Mouse (Mus musculus): Measurements from ENCODE around the gene Gm6760.

Gm6760 gene

DNA sequence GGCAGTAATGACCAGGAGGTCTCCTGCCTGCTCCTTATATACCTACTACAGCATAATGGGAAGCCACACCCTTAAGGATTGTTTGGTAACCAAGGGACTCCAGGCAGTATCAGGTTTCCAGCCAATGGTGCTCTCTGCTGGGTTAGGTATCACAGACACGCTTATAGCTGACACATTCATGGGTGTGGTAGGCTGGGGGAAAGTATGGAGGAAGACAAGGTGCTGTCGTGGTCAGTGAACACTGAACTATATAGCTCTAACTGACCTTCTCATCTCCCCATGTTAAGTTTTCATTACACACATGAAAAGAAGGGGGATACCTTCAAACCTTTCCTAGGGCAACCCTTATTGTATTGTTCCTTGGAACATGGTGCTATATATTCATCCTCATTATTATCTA is at the start of gene Gm6760:
Gm6760 (minus strand) TSS at position 101 of the 400 bp plus-strand sequence.
- in situ Hi-C loops (cut with MboI; ENCODE audit: low pct_unique_long_range_greater_than_20kb in 1 of 2, low sequenced_read_pairs in 2 of 2, unreplicated experiment in 1 of 2), result no loop called here

DNA sequence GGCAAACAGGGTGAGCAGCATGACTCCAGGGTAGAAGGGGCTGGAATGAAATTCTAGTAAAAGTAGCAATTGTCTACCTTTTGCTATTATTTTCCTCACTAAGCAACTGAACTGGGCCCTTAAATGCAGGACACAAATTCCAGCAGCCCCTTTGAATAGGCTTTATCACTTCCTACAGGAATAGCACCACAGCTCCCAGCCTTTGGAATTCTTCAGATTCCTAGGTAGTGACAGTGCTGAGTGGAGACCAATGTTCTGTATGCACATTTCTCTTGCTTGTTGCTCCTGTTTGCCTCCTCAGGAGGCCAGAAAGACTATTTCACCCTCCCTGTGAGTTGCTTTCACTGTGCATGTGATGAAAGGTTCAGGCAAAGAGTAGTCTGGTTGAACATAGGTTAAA is 29.2 kb upstream of the Gm6760 start:
- in situ Hi-C loops (cut with MboI; ENCODE audit: low pct_unique_long_range_greater_than_20kb in 1 of 2, low sequenced_read_pairs in 2 of 2, unreplicated experiment in 1 of 2), result no loop called here

DNA sequence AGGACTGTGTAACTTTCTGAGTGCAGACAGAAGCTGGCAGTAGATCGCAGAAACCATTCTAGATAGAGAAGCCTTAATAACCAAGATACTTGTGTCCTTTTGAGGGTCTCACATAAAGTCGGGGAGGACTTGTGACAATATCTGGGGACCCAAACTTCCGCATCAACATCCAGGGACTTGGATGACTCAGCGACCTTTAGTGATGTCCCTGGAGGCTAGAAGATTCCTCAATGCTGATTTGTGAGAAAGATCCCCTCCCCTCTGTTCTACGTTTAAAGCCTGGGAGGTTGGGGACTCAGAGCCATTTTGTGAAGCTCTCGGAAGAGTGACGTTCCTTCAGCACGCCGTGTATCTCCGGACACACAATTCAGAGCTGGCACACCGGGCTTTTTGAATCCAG is 21.2 kb upstream of the Gm6760 start, which contains the start of gene 3830417A13Rik:
3830417A13Rik (plus strand) TSS at position 301 of the 400 bp plus-strand sequence.
- in situ Hi-C loops (cut with MboI; ENCODE audit: low pct_unique_long_range_greater_than_20kb in 1 of 2, low sequenced_read_pairs in 2 of 2, unreplicated experiment in 1 of 2), result no loop called here

Data from mouse embryonic stem cell (cell line).